Mouse (Mus musculus) forebrain, embryonic 11.5 days (tissue): ENCODE measurements around the gene Syt12. TPM values are rescaled to one million over a fixed set of nuclear protein-coding genes. Genes with fewer than 3 reads are reported as not detected.

ENCODE experiments used
- ATAC-seq: fragments of 200-750 bp; cut with Nextera tagmentation; replicated peaks from 2 replicates; pipeline ENCODE4 v1.8.0; 2017; ENCODE audit warnings: moderate TSS enrichment; ENCODE audit not compliant: low FRiP score
- DNase-seq: peaks from one replicate; pipeline ENCODE4 v3.0.0-alpha.2; 2017; ENCODE audit warnings: low spot score
- H3K27ac ChIP-seq: fragments of 300-500 bp; sonication (generic); 2 replicates; pipeline ENCODE4 v1.5.1; 2014; ENCODE audit warnings: low read depth, low read length
- H3K27me3 ChIP-seq: fragments of 300-500 bp; sonication (generic); 2 replicates; pipeline ENCODE4 v1.6.1; 2014; ENCODE audit warnings: mild to moderate bottlenecking, low read length, mixed read lengths; ENCODE audit not compliant: control insufficient read depth, insufficient read depth
- H3K36me3 ChIP-seq: fragments of 300-500 bp; sonication (generic); 2 replicates; pipeline ENCODE4 v1.6.1; 2014; ENCODE audit warnings: mild to moderate bottlenecking, low read length, moderate library complexity, mixed read lengths; ENCODE audit not compliant: control insufficient read depth, insufficient read depth
- H3K4me1 ChIP-seq: fragments of 300-500 bp; sonication (generic); replicated peaks from 2 replicates; pipeline ENCODE4 v1.6.1; 2014; ENCODE audit warnings: low read length, mixed read lengths; ENCODE audit not compliant: control insufficient read depth, insufficient read depth
- H3K4me2 ChIP-seq: fragments of 300-500 bp; sonication (generic); 2 replicates; pipeline ENCODE4 v1.6.1; 2014; ENCODE audit warnings: low read depth, mild to moderate bottlenecking, low read length, moderate library complexity, mixed read lengths; ENCODE audit not compliant: severe bottlenecking
- H3K4me3 ChIP-seq: fragments of 300-500 bp; sonication (generic); 2 replicates; pipeline ENCODE4 v1.5.1; 2014; ENCODE audit warnings: low read depth, low read length
- H3K9ac ChIP-seq: fragments of 300-500 bp; sonication (generic); 2 replicates; pipeline ENCODE4 v1.6.1; 2014; ENCODE audit warnings: low read length
- H3K9me3 ChIP-seq: fragments of 300-500 bp; sonication (generic); 2 replicates; pipeline ENCODE4 v1.6.1; 2016; ENCODE audit warnings: low read length, mixed read lengths; ENCODE audit not compliant: control insufficient read depth
- WGBS: fragments of 180-500 bp; shearing (Covaris S2); extraction: QIAGEN DNeasy Blood & Tissue Kit; methylation state at CpG from one replicate; pipeline ENCODE4 v1.1.7; 2014; 5-methylcytosine and 5-hydroxymethylcytosine counted together
- polyA plus RNA-seq: library from polyadenylated mRNA; unstranded; fragments of >200 nt; fragmentation: Nextera tagmentation; extraction: Ambion mirVana; gene quantifications from 2 replicates; pipeline ENCODE4 v1.2.1, GENCODE M21; 2014

Syt12 gene
- polyA plus RNA-seq, 1 experiment from 2014 or later: 1.1 TPM

GRCm38 (mm10) chr19:4436254-4436653 lies 41.0 kb downstream of the Syt12 start:
- Histone ChIP-seq H3K27me3 (peaks cover 11% of the 10 kb centered on the region), H3K36me3 (no peaks in the 10 kb centered on the region), H3K4me3 (no peak overlapping the region), H3K4me2 (no peak overlapping the region), H3K27ac (no peak overlapping the region), H3K4me1 (peaks cover 2% of the 10 kb centered on the region; the same call in 1 of the 2 replicates), H3K9me3 (no peaks in the 10 kb centered on the region), H3K9ac (no peak overlapping the region)
- DNase-seq: no peak
- ATAC-seq: no peak
- 91% methylated on average over 3 of the region's 3 CpGs for WGBS

DNA sequence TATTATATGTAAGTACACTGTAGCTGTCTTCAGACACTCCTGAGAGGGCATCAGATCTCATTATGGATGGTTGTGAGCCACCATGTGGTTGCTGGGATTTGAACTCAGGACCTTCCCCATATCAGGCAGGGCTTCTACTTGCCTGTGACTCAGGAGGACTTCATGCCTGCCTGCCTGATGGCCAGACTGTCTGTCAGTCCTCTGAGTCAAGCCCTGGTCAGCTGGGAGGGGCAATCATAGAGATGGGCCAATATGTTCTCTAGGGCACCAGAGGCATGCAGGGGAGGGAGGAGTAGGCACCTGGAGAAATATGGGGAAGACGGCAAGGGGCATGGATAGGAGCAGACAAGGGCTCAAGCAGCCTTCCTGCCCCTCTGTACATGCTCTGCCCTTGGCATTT lies 42.2 kb downstream of the Syt12 start:
- H3K27ac ChIP-seq: no peak overlapping the region
- H3K9ac ChIP-seq: no peak overlapping the region
- H3K4me2 ChIP-seq: no peak overlapping the region
- no peak for ATAC-seq
- H3K27me3 ChIP-seq: peaks cover 7% of the 10 kb centered on the region
- WGBS: 88% methylated on average over 1 of the region's 1 CpGs
- H3K36me3 ChIP-seq: no peaks in the 10 kb centered on the region
- DNase-seq: no peak
- no peaks in the 10 kb centered on the region for H3K9me3 ChIP-seq
- H3K4me3 ChIP-seq: no peak overlapping the region
- peaks cover 2% of the 10 kb centered on the region; the same call in 1 of the 2 replicates for H3K4me1 ChIP-seq

DNA sequence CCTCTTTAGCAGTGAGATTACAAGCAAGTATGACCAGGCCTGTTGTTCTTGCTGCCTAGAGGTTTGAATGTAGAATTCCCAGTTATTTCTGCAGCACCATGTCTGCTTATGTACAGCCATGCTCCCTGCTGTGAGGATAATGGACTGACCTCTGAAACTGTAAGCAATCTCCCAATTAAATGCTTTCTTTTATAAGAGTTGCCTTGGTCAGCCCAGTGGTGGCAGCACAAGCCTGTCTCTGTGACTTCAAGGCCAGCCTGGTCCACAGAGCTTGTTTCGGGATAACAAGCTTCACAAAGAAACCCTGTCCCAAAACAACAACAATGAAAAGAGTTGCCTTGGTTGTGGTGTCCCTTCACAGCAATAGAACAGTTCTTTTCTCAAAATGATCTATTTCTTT lies 43.5 kb downstream of the Syt12 start:
- H3K36me3 ChIP-seq: no peaks in the 10 kb centered on the region
- ATAC-seq: no peak
- DNase-seq: no peak
- H3K4me1 ChIP-seq: no peaks in the 10 kb centered on the region; the same call in 1 of the 2 replicates
- H3K27ac ChIP-seq: no peak overlapping the region
- H3K4me3 ChIP-seq: no peak overlapping the region
- 76% methylated on average over 1 of the region's 1 CpGs for WGBS
- H3K9ac ChIP-seq: no peak overlapping the region
- H3K9me3 ChIP-seq: no peaks in the 10 kb centered on the region
- no peak overlapping the region for H3K4me2 ChIP-seq
- 0 out of 2 replicates have a peak, but pooled peaks cover under 1% of the 10 kb centered on the region for H3K27me3 ChIP-seq

DNA sequence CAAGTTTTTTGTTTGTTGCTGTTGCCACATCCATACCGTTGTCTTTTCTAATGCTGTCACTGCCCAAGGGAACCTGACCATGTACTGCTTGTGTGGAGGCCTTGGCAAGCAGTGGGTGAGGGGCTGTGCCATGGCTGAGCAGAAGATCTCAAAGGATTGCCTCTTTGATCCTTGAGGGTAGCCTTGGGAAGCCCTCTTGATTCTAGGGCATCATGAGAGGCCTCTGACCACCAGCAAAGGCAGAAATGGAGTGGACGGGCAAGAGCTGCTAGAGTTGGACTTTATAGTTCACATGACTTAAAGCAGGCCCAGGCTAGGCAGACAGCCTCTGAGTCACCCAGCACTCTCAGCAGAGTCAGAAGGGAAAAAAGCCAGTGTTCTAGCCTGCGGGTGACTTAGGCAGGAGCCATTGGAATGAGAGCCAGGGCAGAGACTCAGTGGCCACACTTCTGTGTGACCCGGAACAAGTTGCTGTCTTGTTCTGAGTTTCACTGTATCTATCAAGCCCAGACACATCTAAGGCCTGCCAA lies 47.1 kb downstream of the Syt12 start:
- WGBS: 96% methylated on average over 4 of the region's 4 CpGs
- Histone ChIP-seq H3K27ac (no peak overlapping the region), H3K9ac (no peak overlapping the region), H3K4me3 (no peak overlapping the region), H3K36me3 (no peaks in the 10 kb centered on the region), H3K9me3 (no peaks in the 10 kb centered on the region), H3K4me2 (no peak overlapping the region), H3K27me3 (no peaks in the 10 kb centered on the region), H3K4me1 (no peaks in the 10 kb centered on the region)
- ATAC-seq (no peak), DNase-seq (no peak)

DNA sequence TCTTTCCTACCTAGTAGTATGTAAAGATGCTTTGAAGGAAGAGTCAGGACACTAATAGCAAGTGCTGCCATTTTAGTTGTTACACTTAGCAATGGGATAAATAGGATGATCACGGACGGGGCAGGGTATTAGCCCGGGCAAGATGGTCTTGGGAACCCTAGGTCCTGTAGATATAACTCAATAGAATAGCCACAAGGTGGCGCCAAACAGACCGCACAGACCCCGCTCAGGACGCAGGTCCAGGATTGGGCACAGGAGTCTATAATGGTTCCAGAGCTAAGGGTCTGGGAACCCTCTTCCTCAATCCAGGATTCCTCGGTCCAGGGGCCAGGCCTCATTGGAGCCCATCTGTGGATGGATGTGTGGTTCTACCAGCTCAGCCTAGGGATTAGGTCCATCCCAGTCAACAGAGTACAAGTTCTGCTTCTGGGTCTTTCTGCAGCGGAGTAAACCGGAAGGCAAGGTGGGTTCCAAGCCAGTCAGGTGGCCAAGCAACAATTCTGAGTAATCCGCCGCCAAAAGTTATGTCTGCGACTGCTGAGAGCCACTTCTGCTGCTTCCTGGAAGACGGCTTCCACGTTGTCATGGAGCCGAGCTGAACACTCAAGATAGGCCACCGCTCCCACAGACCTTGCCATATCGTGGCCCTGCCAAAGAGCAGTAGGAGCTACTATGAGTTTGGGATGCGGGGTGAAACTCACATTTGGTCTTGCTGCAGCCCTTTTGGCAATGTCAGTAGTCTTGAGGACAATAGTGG lies 51.5 kb downstream of the Syt12 start:
- ATAC-seq (no peak), DNase-seq (peak; percentile 61)
- Histone ChIP-seq H3K27me3 (no peaks in the 10 kb centered on the region), H3K4me3 (no peak overlapping the region), H3K9ac (no peak overlapping the region), H3K36me3 (no peaks in the 10 kb centered on the region), H3K4me1 (no peaks in the 10 kb centered on the region), H3K9me3 (no peaks in the 10 kb centered on the region), H3K27ac (no peak overlapping the region), H3K4me2 (no peak overlapping the region)
- WGBS: 75% methylated on average over 19 of the region's 19 CpGs

DNA sequence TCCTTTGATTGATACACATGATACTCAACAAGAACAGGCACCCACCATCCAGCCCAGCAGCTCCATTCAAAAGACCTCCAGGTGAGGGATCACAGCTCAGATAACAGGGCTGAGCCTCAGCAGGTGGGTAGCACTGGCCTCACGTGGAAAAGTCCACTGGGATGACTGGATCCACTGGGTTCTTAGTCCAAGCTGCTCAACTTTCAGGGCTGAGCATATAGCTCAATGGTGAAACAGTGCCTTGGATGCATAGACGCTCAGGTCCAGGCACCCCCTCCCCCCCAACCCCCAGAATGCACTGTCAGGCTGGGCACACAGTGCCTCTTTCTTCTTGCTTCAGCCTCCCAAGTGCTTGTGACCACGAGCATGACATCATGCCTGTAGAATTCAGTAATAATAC lies 54.2 kb downstream of the Syt12 start:
- Histone ChIP-seq H3K9me3 (no peaks in the 10 kb centered on the region), H3K9ac (no peak overlapping the region), H3K4me2 (no peak overlapping the region), H3K27me3 (no peaks in the 10 kb centered on the region), H3K27ac (no peak overlapping the region), H3K4me3 (no peak overlapping the region), H3K4me1 (no peaks in the 10 kb centered on the region), H3K36me3 (no peaks in the 10 kb centered on the region)
- ATAC-seq: no peak
- WGBS: 71% methylated on average over 3 of the region's 3 CpGs
- no peak for DNase-seq

DNA sequence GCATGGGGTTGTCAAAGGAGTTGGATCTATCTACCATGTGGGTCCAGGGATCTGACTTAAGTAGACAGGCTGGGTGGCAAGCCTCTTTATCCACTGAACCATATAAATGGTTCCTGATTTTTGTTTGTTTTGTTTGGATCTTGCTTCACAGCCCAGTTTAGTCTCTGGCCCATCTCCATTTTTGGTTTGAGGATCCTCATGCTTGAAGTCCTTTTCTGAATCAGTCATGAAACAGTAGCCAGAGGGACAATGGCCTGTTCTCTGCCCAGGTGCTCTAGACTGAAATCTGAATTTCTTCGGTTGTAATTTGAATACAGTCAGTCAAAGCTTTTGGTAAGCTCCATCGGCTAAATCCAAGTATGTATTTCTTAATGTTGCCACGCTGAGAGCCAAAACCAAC lies 54.7 kb downstream of the Syt12 start:
- Histone ChIP-seq H3K36me3 (no peaks in the 10 kb centered on the region), H3K9ac (no peak overlapping the region), H3K27me3 (no peaks in the 10 kb centered on the region), H3K4me1 (no peaks in the 10 kb centered on the region), H3K4me2 (no peak overlapping the region), H3K27ac (no peak overlapping the region), H3K9me3 (no peaks in the 10 kb centered on the region), H3K4me3 (no peak overlapping the region)
- ATAC-seq (no peak), DNase-seq (no peak)
- 89% methylated on average over 3 of the region's 3 CpGs for WGBS

DNA sequence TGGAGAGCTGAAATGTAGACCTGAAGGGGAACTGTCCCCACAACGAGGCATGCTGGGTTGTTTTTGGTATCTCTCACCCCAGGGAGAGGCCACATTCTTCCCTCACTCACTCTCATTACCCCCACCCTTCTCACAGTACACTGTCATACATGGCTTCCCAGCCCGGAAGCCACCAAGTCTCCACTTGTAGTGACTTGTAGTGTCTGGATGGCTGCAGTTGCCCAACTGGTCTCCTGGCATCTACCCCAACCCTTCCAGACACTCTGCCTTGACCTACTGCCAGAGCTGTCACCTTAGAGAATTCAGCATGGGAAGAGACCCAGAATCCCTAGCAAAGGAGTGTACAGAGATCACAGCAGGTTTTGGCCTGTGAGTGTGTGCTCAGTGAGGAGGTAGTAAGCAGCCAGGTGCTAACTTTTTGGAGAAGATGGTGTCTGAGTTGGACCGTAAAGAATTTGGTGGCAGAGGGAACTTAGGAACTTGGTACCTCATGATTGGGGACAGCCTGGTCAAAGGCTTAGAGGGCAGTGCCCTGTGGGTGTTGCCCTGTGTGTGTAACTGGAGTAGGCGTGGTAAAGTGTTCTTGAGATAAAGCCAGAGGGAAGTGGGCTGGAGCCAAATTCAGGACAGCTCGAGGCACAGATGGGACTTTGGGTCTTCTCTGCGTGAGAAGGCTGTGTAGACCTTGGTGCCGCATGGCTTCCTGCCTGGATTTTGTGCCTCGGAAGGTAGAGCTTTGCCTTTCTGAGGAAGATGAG lies 56.9 kb downstream of the Syt12 start:
- no peaks in the 10 kb centered on the region for H3K27me3 ChIP-seq
- 88% methylated on average over 8 of the region's 8 CpGs for WGBS

More for the DNA sequence above, 56.9 kb downstream of the Syt12 start:
- Histone ChIP-seq H3K4me3 (no peak overlapping the region), H3K9ac (no peak overlapping the region), H3K36me3 (no peaks in the 10 kb centered on the region), H3K27ac (no peak overlapping the region), H3K4me2 (no peak overlapping the region), H3K4me1 (no peaks in the 10 kb centered on the region), H3K9me3 (no peaks in the 10 kb centered on the region)
- no peak for ATAC-seq
- no peak for DNase-seq
